Mouse (Mus musculus) mouse embryonic stem cell (cell line): ENCODE results near the gene E4f1.
"Not testable (repeated sequence)": the region's sequence is repeated elsewhere in the genome, so short reads cannot be mapped to it uniquely, and the experiment has no call there.

Experiments
- in situ Hi-C, 2 experiments: fragments of 300-500 bp; cut with MboI; formaldehyde crosslinking; loops; 1 replicate in 1 of 2; 3 replicates in 1 of 2; pipeline ENCODE4 v1.14.3; 2019 to 2020; ENCODE audit warnings: low sequenced_read_pairs in 2 of 2, low pct_unique_long_range_greater_than_20kb in 1 of 2, mixed read lengths in 1 of 2; ENCODE audit not compliant: unreplicated experiment in 1 of 2

Gene E4f1

GRCm38 (mm10) chr17:24427170-24427557 is 42.9 kb downstream of the E4f1 start:
- in situ Hi-C loops, result no loop called here

- in situ Hi-C loops, result no loop called here
These were observed 43.5 kb downstream of the E4f1 start, which contains the start of gene Eci1 for GRCm38 (mm10) chr17:24426471-24427169. Gene Eci1, plus strand, starts transcription at chr17:24426641.

- in situ Hi-C loops, result no loop called here
These were observed 44.2 kb downstream of the E4f1 start for GRCm38 (mm10) chr17:24425905-24426304.

GRCm38 (mm10) chr17:24425326-24425725 is 44.8 kb downstream of the E4f1 start:
- in situ Hi-C loops, result not testable (repeated sequence)

GRCm38 (mm10) chr17:24424489-24424888 is 45.6 kb downstream of the E4f1 start:
- in situ Hi-C loops, result no loop called here

GRCm38 (mm10) chr17:24423114-24423513 is 47.0 kb downstream of the E4f1 start:
- in situ Hi-C loops, result no loop called here

GRCm38 (mm10) chr17:24416051-24416652 is 54.0 kb downstream of the E4f1 start:
- in situ Hi-C loops, result no loop called here

GRCm38 (mm10) chr17:24415011-24415410 is 55.1 kb downstream of the E4f1 start:
- in situ Hi-C loops, result no loop called here

- in situ Hi-C loops, result no loop called here
These were observed 55.7 kb downstream of the E4f1 start, which contains the start of gene Rnps1 for GRCm38 (mm10) chr17:24414230-24414976. Gene Rnps1, plus strand, starts transcription at chr17:24414565.

GRCm38 (mm10) chr17:24413557-24414211 is 56.4 kb downstream of the E4f1 start:
- in situ Hi-C loops, result no loop called here

GRCm38 (mm10) chr17:24407116-24407803 is 62.9 kb downstream of the E4f1 start:
- in situ Hi-C loops, result no loop called here

GRCm38 (mm10) chr17:24402371-24402770 is 67.7 kb downstream of the E4f1 start:
- in situ Hi-C loops, result no loop called here

- in situ Hi-C loops, result no loop called here
These were observed 75.7 kb downstream of the E4f1 start for GRCm38 (mm10) chr17:24394456-24394855.
